Mouse (Mus musculus): Measurements from ENCODE around the gene Abcg4. TPM values are rescaled to one million over a fixed set of nuclear protein-coding genes. Genes with fewer than 3 reads are reported as not detected.

The Abcg4 gene
- polyA plus RNA-seq, 1 experiment from 2014 or later: 16.4 TPM

- no peaks in the 10 kb centered on the region for H3K9me3 ChIP-seq (replicated peaks)
- H3K36me3 ChIP-seq (replicated peaks): no peaks in the 10 kb centered on the region
- no peak overlapping the region for H3K9ac ChIP-seq
- ATAC-seq (ENCODE audit: insufficient read depth): no peak
- no peak overlapping the region for H3K27ac ChIP-seq (replicated peaks)
- WGBS (ENCODE audit: insufficient replicate concordance): 62% methylated on average over 4 of the region's 4 CpGs
- no peak overlapping the region for H3K4me3 ChIP-seq (replicated peaks)
- H3K4me1 ChIP-seq (replicated peaks): peaks cover 22% of the 10 kb centered on the region
- H3K27me3 ChIP-seq: 0 out of 2 replicates have a peak, but pooled peaks cover 6% of the 10 kb centered on the region
- no peak overlapping the region for H3K4me2 ChIP-seq
Measured at GRCm38 (mm10) chr9:44237128-44237527, 51.3 kb downstream of the Abcg4 start.

- H3K36me3 ChIP-seq (replicated peaks): no peaks in the 10 kb centered on the region
- WGBS (ENCODE audit: insufficient replicate concordance): 59% methylated on average over 4 of the region's 4 CpGs
- no peaks in the 10 kb centered on the region for H3K9me3 ChIP-seq (replicated peaks)
- no peak for ATAC-seq (ENCODE audit: insufficient read depth)
- H3K4me3 ChIP-seq (replicated peaks): no peak overlapping the region
- H3K9ac ChIP-seq: no peak overlapping the region
- no peak overlapping the region for H3K4me2 ChIP-seq
- no peak overlapping the region for H3K27ac ChIP-seq (replicated peaks)
- H3K27me3 ChIP-seq: 0 out of 2 replicates have a peak, but pooled peaks cover 6% of the 10 kb centered on the region
- H3K4me1 ChIP-seq (replicated peaks): peaks cover 28% of the 10 kb centered on the region
Measured at GRCm38 (mm10) chr9:44236601-44237000, 51.8 kb downstream of the Abcg4 start.

- Histone ChIP-seq H3K4me2 (peak overlapping the region; percentile 85), H3K4me3 (replicated peaks) (peak overlapping the region; percentile 92), H3K9me3 (replicated peaks) (no peaks in the 10 kb centered on the region), H3K27ac (replicated peaks) (peak overlapping the region; percentile 90), H3K9ac (peak overlapping the region; percentile 96), H3K27me3 (no peaks in the 10 kb centered on the region), H3K4me1 (replicated peaks) (peaks cover 29% of the 10 kb centered on the region), H3K36me3 (replicated peaks) (no peaks in the 10 kb centered on the region; the same call in 1 of the 2 replicates)
- 10% methylated on average over 19 of the region's 19 CpGs for WGBS (ENCODE audit: insufficient replicate concordance)
- peak; percentile 35 for ATAC-seq (ENCODE audit: insufficient read depth)
Measured at GRCm38 (mm10) chr9:44234479-44235427, 53.7 kb downstream of the Abcg4 start.

GRCm38 (mm10) chr9:44233802-44234478 lies 54.5 kb downstream of the Abcg4 start, which contains the start of gene Cbl:
Gene Cbl, minus strand, starts transcription at chr9:44234049.
- H3K9ac ChIP-seq: peak within 1 kb of the TSS; percentile 96
- peak within 1 kb of the TSS; percentile 90 for H3K27ac ChIP-seq (replicated peaks)
- H3K4me3 ChIP-seq (replicated peaks): peak within 1 kb of the TSS; percentile 92
- no peaks in the 10 kb centered on the region for H3K27me3 ChIP-seq
- H3K4me1 ChIP-seq (replicated peaks): peaks cover 31% of the 10 kb centered on the region
- WGBS (ENCODE audit: insufficient replicate concordance): 0% methylated on average over 68 of the region's 76 CpGs
- H3K36me3 ChIP-seq (replicated peaks): no peaks in the 10 kb centered on the region; the same call in 1 of the 2 replicates
- H3K4me2 ChIP-seq: peak within 1 kb of the TSS; percentile 85
- ATAC-seq (ENCODE audit: insufficient read depth): peak; percentile 92
- H3K9me3 ChIP-seq (replicated peaks): no peaks in the 10 kb centered on the region

GRCm38 (mm10) chr9:44233021-44233801 lies 55.2 kb downstream of the Abcg4 start:
- H3K36me3 ChIP-seq (replicated peaks): no peaks in the 10 kb centered on the region; the same call in 1 of the 2 replicates
- peak overlapping the region; percentile 85 for H3K4me2 ChIP-seq
- peak overlapping the region; percentile 90 for H3K27ac ChIP-seq (replicated peaks)
- ATAC-seq (ENCODE audit: insufficient read depth): peak; percentile 57
- peaks cover 36% of the 10 kb centered on the region for H3K4me1 ChIP-seq (replicated peaks)
- WGBS (ENCODE audit: insufficient replicate concordance): under 1% methylated on average over 40 of the region's 40 CpGs
- H3K9ac ChIP-seq: peak overlapping the region; percentile 96
- H3K4me3 ChIP-seq (replicated peaks): peak overlapping the region; percentile 92
- H3K9me3 ChIP-seq (replicated peaks): no peaks in the 10 kb centered on the region
- no peaks in the 10 kb centered on the region for H3K27me3 ChIP-seq

GRCm38 (mm10) chr9:44231609-44232008 lies 56.8 kb downstream of the Abcg4 start:
- Histone ChIP-seq H3K9ac (no peak overlapping the region), H3K4me3 (replicated peaks) (peak overlapping the region; percentile 92), H3K27ac (replicated peaks) (peak overlapping the region; percentile 46), H3K27me3 (no peaks in the 10 kb centered on the region), H3K36me3 (replicated peaks) (no peaks in the 10 kb centered on the region; the same call in 1 of the 2 replicates), H3K4me2 (peak overlapping the region; percentile 85), H3K9me3 (replicated peaks) (no peaks in the 10 kb centered on the region), H3K4me1 (replicated peaks) (peaks cover 43% of the 10 kb centered on the region)
- ATAC-seq (ENCODE audit: insufficient read depth): no peak

GRCm38 (mm10) chr9:44225993-44226392 lies 62.4 kb downstream of the Abcg4 start:
- Histone ChIP-seq H3K9ac (no peak overlapping the region), H3K27ac (replicated peaks) (no peak overlapping the region), H3K4me1 (replicated peaks) (peaks cover 18% of the 10 kb centered on the region), H3K27me3 (no peaks in the 10 kb centered on the region), H3K36me3 (replicated peaks) (no peaks in the 10 kb centered on the region; the same call in 1 of the 2 replicates), H3K4me2 (no peak overlapping the region), H3K4me3 (replicated peaks) (no peak overlapping the region), H3K9me3 (replicated peaks) (no peaks in the 10 kb centered on the region)
- no peak for ATAC-seq (ENCODE audit: insufficient read depth)
- WGBS (ENCODE audit: insufficient replicate concordance): 50% methylated on average over 6 of the region's 6 CpGs

Small RNA genes within 50 kb of the gene (microRNA-seq; reads per million reads assigned to microRNA genes)
- gene Gm44335: not detected

Other genes with a start within 250 kb of the Abcg4 start
- 0.15 and 0.26 TPM in 2 replicates for gene Thy1, start 245.2 kb downstream of the Abcg4 start, polyA plus RNA-seq (2015; fragmentation: Nextera tagmentation; extraction: Ambion mirVana)
- gene Usp2, start 221.6 kb downstream of the Abcg4 start, polyA plus RNA-seq (2015; fragmentation: Nextera tagmentation; extraction: Ambion mirVana): 3.7 and 4.3 TPM in 2 replicates
- gene Mfrp, start 186.9 kb downstream of the Abcg4 start, polyA plus RNA-seq (2015; fragmentation: Nextera tagmentation; extraction: Ambion mirVana): 0.10 TPM in 1 of 2 replicates, not detected in the other
- gene C1qtnf5, start 181.4 kb downstream of the Abcg4 start, polyA plus RNA-seq (2015; fragmentation: Nextera tagmentation; extraction: Ambion mirVana): 0.29 and 0.53 TPM in 2 replicates
- not detected in 2 replicates for gene Gm49380, start 175.1 kb downstream of the Abcg4 start, polyA plus RNA-seq (2015; fragmentation: Nextera tagmentation; extraction: Ambion mirVana)
- 35.2 and 38.4 TPM in 2 replicates for gene Rnf26, start 175.1 kb downstream of the Abcg4 start, polyA plus RNA-seq (2015; fragmentation: Nextera tagmentation; extraction: Ambion mirVana)
- 4.4 and 4.8 TPM in 2 replicates for gene Mcam, start 154.1 kb downstream of the Abcg4 start, polyA plus RNA-seq (2015; fragmentation: Nextera tagmentation; extraction: Ambion mirVana)
- 5.1 and 5.8 TPM in 2 replicates for gene Cbl, start 54.6 kb downstream of the Abcg4 start, polyA plus RNA-seq (2015; fragmentation: Nextera tagmentation; extraction: Ambion mirVana)
- not detected in 2 replicates for gene Ccdc153, start 47.9 kb downstream of the Abcg4 start, polyA plus RNA-seq (2015; fragmentation: Nextera tagmentation; extraction: Ambion mirVana)
- gene Pdzd3, start 37.1 kb downstream of the Abcg4 start, polyA plus RNA-seq (2015; fragmentation: Nextera tagmentation; extraction: Ambion mirVana): 0.07 TPM in 1 of 2 replicates, not detected in the other
- 4.1 and 4.2 TPM in 2 replicates for gene Nlrx1, start 20.0 kb downstream of the Abcg4 start, polyA plus RNA-seq (2015; fragmentation: Nextera tagmentation; extraction: Ambion mirVana)
- 12.7 and 14.2 TPM in 2 replicates for gene Hinfp, start 17.1 kb upstream of the Abcg4 start, polyA plus RNA-seq (2015; fragmentation: Nextera tagmentation; extraction: Ambion mirVana)
- gene C2cd2l, start 31.7 kb upstream of the Abcg4 start, polyA plus RNA-seq (2015; fragmentation: Nextera tagmentation; extraction: Ambion mirVana): 9.6 and 10.4 TPM in 2 replicates
- 17.9 and 18.4 TPM in 2 replicates for gene Dpagt1, start 37.4 kb upstream of the Abcg4 start, polyA plus RNA-seq (2015; fragmentation: Nextera tagmentation; extraction: Ambion mirVana)
- gene H2afx, start 46.1 kb upstream of the Abcg4 start, polyA plus RNA-seq (2015; fragmentation: Nextera tagmentation; extraction: Ambion mirVana): 226 and 228 TPM in 2 replicates
- 1,466 and 1,543 TPM in 2 replicates for gene Hmbs, start 55.6 kb upstream of the Abcg4 start, polyA plus RNA-seq (2015; fragmentation: Nextera tagmentation; extraction: Ambion mirVana)
- 14.6 and 15.1 TPM in 2 replicates for gene Vps11, start 73.1 kb upstream of the Abcg4 start, polyA plus RNA-seq (2015; fragmentation: Nextera tagmentation; extraction: Ambion mirVana)
- 14.8 and 17.0 TPM in 2 replicates for gene Hyou1, start 90.9 kb upstream of the Abcg4 start, polyA plus RNA-seq (2015; fragmentation: Nextera tagmentation; extraction: Ambion mirVana)
- 46.3 and 59.8 TPM in 2 replicates for gene Slc37a4, start 108.2 kb upstream of the Abcg4 start, polyA plus RNA-seq (2015; fragmentation: Nextera tagmentation; extraction: Ambion mirVana)
- 758 and 952 TPM in 2 replicates for gene Rps25, start 118.5 kb upstream of the Abcg4 start, polyA plus RNA-seq (2015; fragmentation: Nextera tagmentation; extraction: Ambion mirVana)
- gene Trappc4, start 119.0 kb upstream of the Abcg4 start, polyA plus RNA-seq (2015; fragmentation: Nextera tagmentation; extraction: Ambion mirVana): 48.2 and 50.4 TPM in 2 replicates
- 12.6 and 13.6 TPM in 2 replicates for gene Ccdc84, start 130.0 kb upstream of the Abcg4 start, polyA plus RNA-seq (2015; fragmentation: Nextera tagmentation; extraction: Ambion mirVana)
- gene Foxr1, start 152.5 kb upstream of the Abcg4 start, polyA plus RNA-seq (2015; fragmentation: Nextera tagmentation; extraction: Ambion mirVana): 0.06 TPM in 1 of 2 replicates, not detected in the other
- not detected in 2 replicates for gene Upk2, start 166.4 kb upstream of the Abcg4 start, polyA plus RNA-seq (2015; fragmentation: Nextera tagmentation; extraction: Ambion mirVana)
- 1.9 and 2.3 TPM in 2 replicates for gene Bcl9l, start 194.2 kb upstream of the Abcg4 start, polyA plus RNA-seq (2015; fragmentation: Nextera tagmentation; extraction: Ambion mirVana)